Mouse (Mus musculus): Measurements from ENCODE around the gene Gnpnat1.

DNA sequence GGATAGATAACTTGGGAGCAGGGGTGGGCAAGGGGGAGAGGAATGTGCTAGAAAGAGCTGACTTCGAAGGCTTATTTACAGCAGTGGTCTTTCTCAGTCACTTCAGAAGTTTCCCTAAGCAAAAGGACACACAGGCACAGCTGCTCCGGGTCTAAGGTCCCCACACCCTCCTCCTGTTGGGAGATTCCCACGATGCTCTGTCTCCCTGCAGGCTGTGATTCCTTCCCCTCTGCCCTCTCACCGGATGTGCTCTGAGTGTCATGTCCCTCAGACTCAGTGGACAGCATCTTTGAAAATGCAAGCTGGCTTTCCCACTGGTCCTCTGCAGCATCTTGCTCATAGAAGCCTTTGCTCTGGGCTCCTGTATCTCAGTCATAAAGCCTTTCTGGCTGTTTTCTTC lies 47.4 kb upstream of the Gnpnat1 start:
- no peak for TF ChIP-seq CTCF (IDR thresholded peaks at IDR 0.05; ENCODE audit: low read depth)
- no peak for TF ChIP-seq EP300 (IDR thresholded peaks at IDR 0.05; ENCODE audit: low read depth)

All from liver, postnatal 0 days (tissue).